ENCODE assay signal across 18 mouse cellular contexts in the genomic region with DNA sequence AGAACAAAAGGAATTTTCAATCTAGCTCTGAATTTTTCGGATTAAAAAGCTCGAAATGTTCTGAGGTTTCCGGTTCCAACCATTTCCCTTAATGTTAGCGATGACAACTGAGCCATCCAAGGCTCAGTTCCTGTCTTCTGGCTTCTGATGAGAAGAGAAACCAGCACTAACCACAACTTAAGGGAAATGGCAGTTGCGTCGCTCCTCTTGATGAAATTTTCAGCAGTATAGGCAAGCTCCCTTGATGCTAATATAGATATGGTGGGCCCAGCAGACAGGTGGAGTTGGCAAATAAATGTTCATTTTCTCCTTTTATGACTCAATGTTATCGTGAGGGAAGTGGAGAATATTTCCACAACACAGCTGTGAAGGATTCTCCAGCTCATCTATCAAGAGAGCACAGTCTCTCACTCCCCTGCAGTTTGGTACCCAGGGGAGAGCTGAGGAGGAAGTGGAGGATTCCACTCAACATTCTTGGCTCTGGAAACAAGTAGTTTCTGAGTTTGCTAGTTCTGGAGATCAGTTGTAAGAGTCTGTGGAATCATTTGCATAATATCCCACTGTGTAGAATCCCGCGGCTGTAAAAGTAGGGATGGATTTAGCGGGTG.
A peak's percentile ranks its signal among the peaks of the same experiment; 100 is the strongest.
DNase-seq lines count a peak whose midpoint lies in the region; ATAC-seq lines count a peak whose summit lies in the region.
"Had no signal": no experiment of that assay in that cellular context is flagged by ENCODE, and none has a peak within 500 bp of the region (broad histone marks: within the 10 kb centered on the region; RNA-seq: fewer than 3 reads in every experiment).

No protein-coding gene starts in this region.

- no peak overlapping the region for H3K9ac ChIP-seq in limb, embryonic 13.5 days
- H3K9ac ChIP-seq: embryonic facial prominence, embryonic 15.5 days; kidney, embryonic 15.5 days; neural tube, embryonic 12.5 days had no signal

- peak; percentile 96 for ATAC-seq in frontal cortex, adult (ENCODE audit: low TSS enrichment)
- ATAC-seq in limb, embryonic 13.5 days (ENCODE audit: low FRiP score, low read depth) = peak; percentile 51; the same call in 1 of the 2 replicates
- ATAC-seq: inflammation-experienced regulatory T-cells, adult 6 months; midbrain, embryonic 16.5 days had no signal

- H3K9me3 ChIP-seq in limb, embryonic 13.5 days = no peaks in the 10 kb centered on the region
- H3K9me3 ChIP-seq in limb, embryonic 10.5 days (replicated peaks) = no peaks in the 10 kb centered on the region
- H3K9me3 ChIP-seq: embryonic facial prominence, embryonic 15.5 days; kidney, embryonic 15.5 days; neural tube, embryonic 12.5 days had no signal

- no peak for DNase-seq in frontal cortex, postnatal 14 days (ENCODE audit: low spot score in 2 of 2)
- no peak for DNase-seq in limb, embryonic 10.5 days (ENCODE audit: low spot score)
- DNase-seq in gastrocnemius, adult 8-10 months (ENCODE audit: low spot score in 2 of 2) = peak; percentile 8 to 9
- peak; percentile 24 for DNase-seq in naive thymus-derived CD4-positive, alpha-beta T cell, adult 2 months (ENCODE audit: low read depth)
- no peak for DNase-seq in cerebellum, adult 9-10 months
- no peak for DNase-seq in kidney, postnatal 36 days
- DNase-seq: cerebellum, adult 11-12 months; lung, adult 2 months; right cerebral cortex, postnatal 4 days; thymus, postnatal 36 days had no signal

- no peaks in the 10 kb centered on the region for H3K36me3 ChIP-seq in limb, embryonic 13.5 days
- no peaks in the 10 kb centered on the region for H3K36me3 ChIP-seq in limb, embryonic 10.5 days
- H3K36me3 ChIP-seq: embryonic facial prominence, embryonic 15.5 days; kidney, embryonic 15.5 days; neural tube, embryonic 12.5 days had no signal

- WGBS in limb, embryonic 13.5 days = 79% methylated on average over 10 of the region's 10 CpGs
- 88% methylated on average over 10 of the region's 10 CpGs for WGBS in limb, embryonic 10.5 days

- H3K4me2 ChIP-seq in limb, embryonic 13.5 days (replicated peaks) = no peak overlapping the region
- H3K4me2 ChIP-seq: embryonic facial prominence, embryonic 15.5 days; kidney, embryonic 15.5 days; neural tube, embryonic 12.5 days had no signal

- no peak overlapping the region for H3K27ac ChIP-seq in limb, embryonic 13.5 days
- H3K27ac ChIP-seq in limb, embryonic 10.5 days = no peak overlapping the region
- H3K27ac ChIP-seq: embryonic facial prominence, embryonic 15.5 days; kidney, embryonic 15.5 days; macrophage; neural tube, embryonic 12.5 days had no signal

- no peak overlapping the region for H3K4me3 ChIP-seq in limb, embryonic 13.5 days
- H3K4me3 ChIP-seq in limb, embryonic 10.5 days = no peak overlapping the region
- H3K4me3 ChIP-seq: embryonic facial prominence, embryonic 15.5 days; kidney, embryonic 15.5 days; neural tube, embryonic 12.5 days had no signal

- peaks cover 4% of the 10 kb centered on the region; the same call in 1 of the 2 replicates for H3K4me1 ChIP-seq in limb, embryonic 13.5 days
- no peaks in the 10 kb centered on the region for H3K4me1 ChIP-seq in limb, embryonic 10.5 days
- H3K4me1 ChIP-seq: kidney, embryonic 15.5 days; neural tube, embryonic 12.5 days had no signal

- H3K27me3 ChIP-seq in limb, embryonic 13.5 days = no peaks in the 10 kb centered on the region
- no peaks in the 10 kb centered on the region for H3K27me3 ChIP-seq in limb, embryonic 10.5 days (ENCODE audit: low read depth, poor library complexity, severe bottlenecking)
- H3K27me3 ChIP-seq: embryonic facial prominence, embryonic 15.5 days; kidney, embryonic 15.5 days; neural tube, embryonic 12.5 days had no signal

Comparison
In these comparisons a context has a peak if more than half of its experiments do, and no peak if none do; other contexts are left out.
1. DNase-seq: peak in gastrocnemius, adult 8-10 months (2 of 2) and naive thymus-derived CD4-positive, alpha-beta T cell, adult 2 months (single experiment); none in frontal cortex, postnatal 14 days (0 of 2), limb, embryonic 10.5 days (single experiment), cerebellum, adult 9-10 months (single experiment) and kidney, postnatal 36 days (0 of 2).